Mouse (Mus musculus): ENCODE results near the gene Eps8.

Gene Eps8

DNA sequence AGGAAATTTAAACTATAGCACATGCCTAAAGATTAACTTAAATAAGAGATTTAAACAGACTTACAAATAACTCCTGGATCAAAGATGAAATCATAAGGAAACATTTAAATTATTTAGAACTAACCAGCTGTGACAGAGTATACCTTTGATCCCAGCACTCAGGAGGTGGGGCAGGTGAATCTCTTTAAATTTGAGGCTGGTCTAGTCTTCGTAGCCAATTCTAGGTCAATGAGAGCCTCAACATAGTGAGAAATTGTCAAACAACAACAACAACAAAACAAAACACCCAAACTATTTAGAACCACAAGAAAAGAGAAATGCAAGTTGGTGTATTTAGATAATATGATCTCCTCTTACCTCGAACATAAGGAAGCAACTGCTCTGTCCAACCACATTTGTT, at the start of gene Eps8:
TSS of gene Eps8 (minus strand) at position 101 of the 400 bp plus-strand sequence.
- in situ Hi-C loops (cut with MboI, MseI), result no loop called here

DNA sequence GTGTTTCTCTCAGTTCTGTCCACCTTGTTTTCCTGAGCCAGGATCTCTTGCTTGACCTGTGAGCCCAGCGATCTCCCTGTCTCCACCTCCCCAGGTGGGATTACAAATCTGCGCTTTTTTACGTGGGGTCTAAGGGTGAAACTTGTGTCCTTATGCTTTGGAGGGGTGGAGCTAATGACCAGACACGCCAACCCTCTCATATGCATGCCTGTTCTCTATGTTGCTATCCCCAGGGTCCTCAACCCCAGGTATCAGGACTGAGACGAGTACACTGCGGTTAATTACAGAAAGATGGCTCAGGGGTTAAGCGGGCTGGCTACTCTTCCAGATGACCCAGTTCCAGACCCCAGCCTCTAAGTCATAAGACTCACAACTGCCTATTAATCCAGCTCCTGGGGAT, 48.8 kb upstream of the Eps8 start:
- in situ Hi-C loops (cut with MboI, MseI), result loop anchor here (25.0 kb wide), 1 partner anchor 491 kb away; no protein-coding TSS in a partner anchor

DNA sequence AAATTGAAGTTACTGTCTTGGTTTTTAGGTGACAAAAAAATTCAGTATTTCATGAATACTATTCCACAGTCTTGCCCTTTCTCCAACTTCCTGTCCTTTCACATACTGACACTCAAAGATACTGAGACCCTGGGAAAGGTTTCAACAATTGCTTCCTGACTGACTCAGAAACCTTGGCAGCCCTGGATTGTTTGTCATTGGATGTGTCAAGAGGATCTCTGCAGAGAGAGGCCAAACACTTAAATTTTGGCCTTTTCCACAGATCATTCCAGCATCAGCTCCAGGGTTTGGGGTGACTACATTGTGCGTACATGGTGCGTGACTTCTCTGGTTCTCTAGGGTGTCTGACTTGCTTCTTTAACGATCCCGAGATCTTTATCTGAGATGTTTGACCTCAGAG, 48.2 kb upstream of the Eps8 start:
- in situ Hi-C loops (cut with MboI, MseI), result loop anchor here (25.0 kb wide), 1 partner anchor 491 kb away; no protein-coding TSS in a partner anchor

DNA sequence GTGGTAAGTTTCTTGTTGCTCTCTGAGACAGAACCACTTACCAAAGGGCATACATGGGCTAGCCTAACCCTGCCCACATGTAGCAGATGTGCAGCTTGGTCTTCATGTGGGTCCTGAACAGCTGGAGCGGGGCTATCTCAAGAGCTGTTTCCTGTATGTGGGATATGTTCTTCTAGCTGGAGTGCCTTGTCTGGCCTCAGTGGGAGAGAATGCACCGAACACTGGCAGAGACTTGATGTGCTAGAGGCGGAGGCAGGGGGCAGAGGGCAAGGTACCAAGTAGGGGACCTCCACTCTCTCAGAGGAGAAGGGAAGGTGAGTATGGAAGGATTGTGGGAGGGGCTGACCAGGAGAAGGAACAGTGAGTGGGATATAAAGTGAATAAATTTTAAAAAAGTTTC, 47.5 kb upstream of the Eps8 start:
- in situ Hi-C loops (cut with MboI, MseI), result loop anchor here (25.0 kb wide), 1 partner anchor 490 kb away; no protein-coding TSS in a partner anchor

DNA sequence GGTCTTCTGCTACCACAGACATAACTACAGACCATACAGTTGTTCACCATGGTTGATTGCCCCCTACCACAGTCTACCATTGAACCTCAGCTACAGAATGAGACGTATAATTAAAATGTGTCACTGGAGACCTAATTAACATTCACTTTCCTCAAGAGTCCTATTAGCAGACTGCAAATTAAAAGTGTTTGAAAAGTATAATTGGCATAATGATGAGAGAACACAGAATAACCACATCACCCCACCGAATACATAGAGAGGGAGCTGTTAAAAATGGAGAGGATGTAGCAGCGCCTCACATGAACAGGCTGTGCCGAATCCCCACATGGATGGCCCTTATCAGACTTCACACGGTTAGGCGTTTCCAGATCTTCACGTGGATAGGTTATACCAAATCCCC, 44.8 kb upstream of the Eps8 start:
- in situ Hi-C loops (cut with MboI, MseI), result no loop called here

DNA sequence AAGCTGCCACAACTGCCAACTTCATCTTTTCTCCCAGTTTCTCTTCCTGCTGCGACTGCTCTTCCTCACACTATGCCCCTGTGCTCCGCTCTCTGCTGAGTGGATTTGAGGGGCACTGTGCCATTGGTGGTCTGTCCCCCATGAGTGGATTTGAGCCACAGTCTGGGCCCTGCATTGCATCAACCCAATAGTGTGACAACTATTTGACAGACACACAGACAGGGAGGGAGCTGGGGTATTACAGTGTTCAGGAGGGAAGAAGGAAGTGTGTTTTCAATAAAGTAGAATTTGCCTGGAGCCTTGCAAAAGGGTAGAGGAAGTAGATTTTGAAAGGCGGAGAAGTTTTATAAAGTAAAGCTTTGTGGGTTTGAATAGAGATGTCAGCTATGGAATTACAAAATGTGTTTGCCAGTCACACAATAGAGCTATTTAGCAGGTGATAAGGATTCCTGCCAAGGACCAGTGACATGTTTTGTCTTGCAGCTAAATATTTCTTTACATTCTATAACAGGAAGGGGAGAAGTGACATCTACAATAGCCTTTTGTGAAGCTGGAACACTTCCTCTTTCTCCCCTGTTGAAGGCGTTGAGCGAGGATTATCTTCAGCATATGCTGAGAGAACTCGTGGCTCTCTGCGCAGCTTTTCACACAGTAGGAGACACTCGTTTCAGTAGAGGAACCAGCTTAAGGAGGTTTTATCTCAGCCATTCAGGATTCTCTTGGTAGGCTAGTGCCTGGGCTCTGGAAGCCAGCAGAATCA, 41.9 kb upstream of the Eps8 start:
- in situ Hi-C loops (cut with MboI, MseI), result no loop called here

DNA sequence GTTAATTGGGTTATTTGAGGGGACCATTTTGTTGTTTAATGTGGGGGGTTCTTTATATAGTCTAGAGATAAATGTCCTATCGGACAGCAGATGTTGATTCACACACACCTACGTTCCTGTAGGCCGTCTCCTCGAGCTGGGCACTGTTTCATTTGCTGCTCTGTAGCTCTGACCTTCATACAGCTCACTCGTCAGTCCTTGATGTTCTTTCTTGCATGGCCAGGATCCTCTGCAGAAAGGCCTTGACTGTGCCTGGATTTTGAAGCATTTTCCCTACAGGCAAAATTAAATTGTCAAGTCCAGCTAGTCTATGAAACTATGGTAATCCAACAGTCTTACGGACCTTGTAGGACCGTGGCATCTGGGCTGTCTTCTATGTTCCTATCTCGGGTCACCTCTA, 40.4 kb upstream of the Eps8 start:
- in situ Hi-C loops (cut with MboI, MseI), result no loop called here

DNA sequence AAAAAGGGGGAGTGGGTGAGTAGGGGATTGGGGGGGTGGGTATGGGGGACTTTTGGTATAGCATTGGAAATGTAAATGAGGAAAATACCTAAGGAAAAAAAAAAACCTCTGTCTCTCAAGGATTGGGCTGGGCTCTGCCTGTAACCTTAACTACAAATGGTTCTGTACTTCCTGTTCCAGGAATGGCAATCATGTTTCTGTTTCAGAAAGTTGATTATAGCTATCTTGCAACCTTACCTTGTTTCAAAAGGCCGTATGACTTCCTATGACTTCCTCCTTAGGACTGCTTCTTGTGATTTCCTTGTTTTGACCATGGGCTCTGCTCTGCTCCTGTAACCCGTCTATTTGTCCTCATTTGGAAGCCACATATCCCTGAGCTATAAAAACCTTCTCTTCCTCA, 39.6 kb upstream of the Eps8 start:
- in situ Hi-C loops (cut with MboI, MseI), result no loop called here

DNA sequence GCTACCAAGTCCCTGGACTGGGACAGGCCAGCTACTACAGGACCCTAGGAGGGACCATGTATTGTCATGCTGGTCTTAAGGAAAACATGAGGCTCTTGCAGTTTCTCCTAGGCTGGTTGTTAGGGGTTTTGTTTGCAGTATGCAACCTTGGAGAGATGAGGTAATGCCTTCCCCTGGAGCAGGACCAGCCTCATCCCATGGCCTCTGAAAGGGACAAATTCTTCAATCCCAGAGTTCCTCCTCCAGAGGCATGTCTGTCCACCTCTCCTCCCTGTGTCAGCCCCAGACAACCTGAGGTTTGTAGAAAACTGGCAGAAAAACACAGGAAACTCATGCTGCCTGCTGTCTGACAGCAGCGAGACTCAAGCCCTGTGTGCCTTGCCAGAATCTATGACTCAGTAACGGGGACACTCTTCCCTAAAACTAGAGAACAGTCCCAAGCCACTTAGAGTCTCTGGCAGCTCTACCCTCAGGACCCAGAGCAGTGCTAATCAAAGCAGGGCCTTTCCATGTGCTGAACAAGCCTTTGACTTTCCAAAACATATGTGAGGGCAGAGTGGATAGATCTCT, 36.0 kb upstream of the Eps8 start:
- in situ Hi-C loops (cut with MboI, MseI), result no loop called here

DNA sequence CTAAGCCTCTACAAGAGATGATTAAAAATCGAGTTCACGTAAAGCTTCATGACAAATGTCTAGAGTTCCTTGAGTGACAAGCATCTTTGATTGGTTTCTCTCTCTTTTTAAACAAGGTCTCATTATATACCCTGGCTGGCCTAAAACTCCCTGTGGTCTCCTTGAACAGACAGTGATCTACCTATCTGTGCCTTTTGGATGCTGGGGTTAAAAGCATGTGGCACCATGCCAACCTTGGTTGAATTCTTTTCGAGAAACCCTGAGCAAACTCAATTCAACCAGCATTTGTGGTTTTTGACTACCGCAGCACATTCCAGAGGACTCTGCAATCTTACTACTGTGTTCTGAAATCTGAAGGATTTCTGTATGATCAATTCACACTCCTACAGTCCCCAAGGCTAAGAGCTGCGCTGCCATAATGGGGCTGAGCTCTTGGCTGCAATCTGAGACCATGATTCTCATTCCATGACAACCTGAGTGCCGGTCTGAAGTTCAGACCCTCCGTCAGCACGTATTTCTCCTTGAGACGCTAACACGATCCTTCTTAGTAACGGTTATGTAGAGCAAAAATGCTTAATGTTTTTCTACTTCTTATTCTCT, 33.9 kb upstream of the Eps8 start:
- in situ Hi-C loops (cut with MboI, MseI), result no loop called here

DNA sequence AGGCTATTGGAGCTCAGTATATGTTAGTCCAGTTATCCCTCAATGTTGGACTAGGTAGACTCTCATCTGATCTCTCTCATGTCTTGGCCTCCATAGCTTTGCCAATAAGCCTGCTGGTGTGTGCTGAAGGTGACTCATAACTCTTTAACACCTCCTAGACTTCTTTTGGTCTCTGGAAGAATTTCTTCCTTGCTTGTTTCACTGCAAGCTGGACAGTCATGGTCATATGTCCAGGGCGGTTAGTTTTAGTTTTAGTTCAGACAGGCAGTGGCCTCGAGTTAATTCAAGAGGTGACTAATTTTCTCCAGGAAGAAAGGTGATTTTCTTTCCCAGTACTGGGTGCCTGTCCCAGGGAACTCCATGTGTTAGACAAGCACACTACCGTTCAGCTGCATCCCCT, 33.4 kb upstream of the Eps8 start:
- in situ Hi-C loops (cut with MboI, MseI), result no loop called here

DNA sequence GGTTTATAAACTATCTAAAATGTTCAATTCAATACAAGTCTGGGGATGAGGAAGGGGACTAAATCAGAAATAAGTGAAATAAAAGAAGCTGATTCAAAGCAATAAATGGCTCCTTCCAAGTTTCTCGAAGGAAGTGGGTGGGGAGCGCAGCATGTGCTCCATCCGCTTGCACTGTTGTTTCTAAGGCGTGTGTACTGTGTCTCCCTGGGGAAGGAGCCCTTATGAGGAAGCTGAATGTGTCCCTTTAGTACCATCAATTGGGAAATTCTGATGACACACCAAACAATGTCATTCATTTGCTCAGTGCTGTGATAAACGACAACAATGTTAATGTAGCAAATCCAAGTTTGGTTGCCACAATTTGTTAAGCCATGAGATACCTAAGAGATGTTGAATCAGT, 33.0 kb upstream of the Eps8 start:
- in situ Hi-C loops (cut with MboI, MseI), result no loop called here

DNA sequence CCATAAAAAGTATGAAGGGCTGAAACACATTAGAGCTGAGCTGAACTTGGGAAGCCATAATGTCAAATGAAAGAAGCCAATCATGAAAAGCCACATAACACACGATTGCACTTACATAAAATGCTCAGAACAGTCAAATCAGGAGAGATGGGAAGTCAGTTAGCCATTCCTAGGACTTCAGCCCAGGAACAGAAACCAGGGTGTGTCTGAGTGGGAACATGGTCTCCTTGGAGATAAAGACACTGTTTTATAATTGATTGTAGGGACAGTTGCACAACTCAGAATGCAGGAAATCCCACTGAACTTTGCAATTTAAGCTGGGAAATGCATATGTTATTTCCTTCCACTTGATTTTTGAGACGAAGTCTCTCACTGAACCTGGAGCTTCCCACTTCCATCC, 28.0 kb upstream of the Eps8 start:
- in situ Hi-C loops (cut with MboI, MseI), result no loop called here

DNA sequence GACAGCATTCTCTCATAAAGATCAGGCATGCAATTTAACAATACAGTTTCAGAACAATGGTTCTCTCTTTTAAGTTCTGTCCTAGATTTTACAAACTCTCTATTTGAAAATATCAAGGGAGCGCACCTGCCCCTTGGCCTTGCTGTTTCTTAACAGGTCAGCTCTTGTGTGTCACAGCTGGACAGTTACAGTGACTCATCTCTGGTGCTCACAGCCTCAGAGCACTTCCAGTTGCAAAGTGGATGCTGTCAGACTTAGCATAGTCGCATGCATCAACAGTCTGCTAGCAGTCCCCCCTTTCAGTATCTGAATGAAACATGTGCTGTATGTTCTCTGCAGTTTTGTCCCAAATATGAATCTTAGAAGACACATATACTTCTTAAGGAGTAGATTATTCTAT, 26.3 kb upstream of the Eps8 start:
- in situ Hi-C loops (cut with MboI, MseI), result no loop called here

DNA sequence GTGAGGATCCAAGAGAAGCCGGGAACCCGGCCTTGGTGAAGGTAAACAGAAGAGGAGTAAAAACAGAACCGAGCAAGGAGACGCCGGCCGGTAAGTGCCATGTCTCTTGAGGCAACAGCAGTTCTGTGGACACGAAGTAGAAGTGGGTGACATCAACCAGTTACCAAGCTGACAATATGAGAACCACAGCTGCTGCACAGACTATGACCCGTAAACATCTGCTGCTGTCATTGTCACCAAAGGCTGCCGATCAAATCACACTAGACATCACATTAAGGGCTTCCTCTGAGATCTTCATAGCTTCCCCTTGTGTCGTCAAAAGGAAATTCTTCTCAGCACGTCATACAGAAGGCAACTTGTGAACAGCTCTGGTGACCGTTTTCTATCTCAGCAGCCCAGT, 21.9 kb upstream of the Eps8 start:
- in situ Hi-C loops (cut with MboI, MseI), result no loop called here

DNA sequence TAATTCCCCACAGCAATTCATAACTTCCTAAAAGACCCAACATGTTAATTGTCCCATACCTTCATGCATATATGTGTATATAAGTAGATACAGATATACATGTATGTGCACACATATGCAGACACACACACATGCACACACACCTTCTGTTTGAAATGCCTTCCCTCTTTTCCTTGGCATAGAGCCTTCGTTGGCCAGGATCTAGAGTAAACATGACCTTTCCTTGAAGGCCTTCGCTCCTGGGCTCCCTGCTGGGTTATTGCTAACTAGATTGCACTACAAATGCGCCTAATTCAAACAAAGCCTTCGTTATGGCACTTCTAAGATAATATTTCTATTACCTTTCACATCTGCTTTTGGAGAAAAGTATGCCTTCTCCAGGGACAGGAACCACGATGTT, 20.9 kb upstream of the Eps8 start:
- in situ Hi-C loops (cut with MboI, MseI), result no loop called here

DNA sequence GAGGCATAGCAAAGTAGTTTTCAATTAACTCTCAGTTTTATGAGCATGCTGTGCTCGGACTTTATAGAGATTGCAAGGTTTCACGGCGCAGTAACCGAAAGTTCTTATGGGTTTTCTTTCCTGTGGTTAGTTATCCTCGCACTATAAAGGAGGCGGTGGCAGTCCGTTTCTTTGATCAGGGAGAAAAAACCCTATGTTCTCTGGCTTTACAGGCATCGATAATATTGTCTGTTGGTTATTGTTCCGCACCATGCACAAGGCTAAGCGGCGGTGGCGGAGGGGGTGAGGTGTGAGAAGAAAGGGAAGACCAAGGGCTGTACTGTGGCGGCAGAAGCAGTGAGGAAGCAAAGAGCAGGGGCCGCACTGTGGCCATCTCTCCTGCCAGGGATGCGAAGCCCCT, 18.6 kb upstream of the Eps8 start:
- in situ Hi-C loops (cut with MboI, MseI), result no loop called here

DNA sequence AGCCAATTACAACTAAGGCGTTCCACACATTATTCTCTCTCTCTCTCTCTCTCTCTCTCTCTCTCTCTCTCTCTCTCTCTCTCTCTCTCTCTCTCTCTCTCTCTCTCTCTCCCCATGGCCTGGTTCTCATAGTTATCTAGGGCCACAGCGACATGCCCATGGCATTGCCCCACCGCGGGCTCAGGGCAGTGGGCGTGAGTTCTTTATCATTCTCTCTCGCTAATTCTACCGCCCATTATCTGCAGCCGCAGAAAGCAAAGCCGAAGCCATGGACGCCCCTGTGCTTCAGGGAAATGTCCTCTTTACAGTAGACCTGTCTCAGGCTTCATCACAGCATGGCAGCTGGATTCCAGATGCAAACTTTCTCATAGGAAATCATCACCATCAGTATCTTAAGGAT, 16.9 kb upstream of the Eps8 start:
- in situ Hi-C loops (cut with MboI, MseI), result no loop called here

DNA sequence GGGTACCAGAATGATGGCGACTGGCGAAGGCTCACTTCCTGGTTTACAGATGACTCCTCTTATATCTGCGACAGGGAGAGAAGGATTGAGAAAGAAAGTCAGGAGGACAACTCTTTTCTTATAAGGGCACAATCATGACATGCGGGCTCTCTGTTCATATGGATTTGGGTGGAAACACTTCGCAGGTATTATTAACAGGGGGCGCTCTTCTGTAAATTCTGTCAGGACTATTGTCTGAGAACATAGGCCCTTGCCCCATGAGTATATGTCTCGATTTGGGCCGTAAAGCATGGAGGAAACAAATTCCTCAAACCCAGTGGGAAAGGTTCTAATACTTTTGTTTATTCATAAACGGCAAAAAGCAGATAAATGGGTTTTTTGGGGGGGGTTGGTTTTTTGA, 16.1 kb upstream of the Eps8 start:
- in situ Hi-C loops (cut with MboI, MseI), result no loop called here

DNA sequence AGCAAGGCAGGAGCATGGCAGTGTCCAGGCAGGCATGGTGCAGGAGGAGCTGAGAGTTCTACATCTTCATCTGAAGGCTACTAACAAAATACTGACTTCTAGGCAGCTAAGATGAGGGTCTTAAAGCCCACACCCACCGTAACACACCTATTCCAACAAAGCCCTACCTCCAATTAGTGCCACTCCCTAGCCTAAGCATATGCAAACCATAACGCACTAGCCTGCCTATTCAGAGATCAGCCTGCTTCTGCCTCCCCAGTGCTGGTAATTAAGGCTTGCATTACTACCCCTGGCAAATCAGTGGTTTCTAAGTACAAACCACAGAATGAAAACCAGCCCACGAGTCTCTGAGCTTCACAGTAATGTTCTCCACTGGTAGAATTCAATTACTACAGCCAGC, 15.2 kb upstream of the Eps8 start:
- in situ Hi-C loops (cut with MboI, MseI), result no loop called here

DNA sequence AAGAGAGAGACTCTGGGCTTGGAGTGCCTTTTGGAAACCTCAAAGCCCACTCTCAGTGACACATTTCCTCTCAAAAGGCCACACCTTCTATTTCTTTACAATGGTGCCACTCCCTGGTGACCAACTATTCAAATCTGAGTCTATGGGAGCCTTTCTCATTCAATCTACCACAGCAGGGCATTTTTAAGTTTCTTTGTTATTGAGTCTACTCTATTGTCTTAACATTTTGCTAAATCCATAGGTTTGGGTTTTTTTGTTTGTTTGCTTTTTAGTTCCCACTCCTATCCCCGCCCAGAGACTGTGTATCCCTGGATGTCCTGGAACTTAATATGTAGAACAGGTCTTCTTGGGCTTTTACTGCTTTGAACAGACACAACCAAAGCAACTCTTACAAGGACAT, 14.8 kb upstream of the Eps8 start:
- in situ Hi-C loops (cut with MboI, MseI), result no loop called here

DNA sequence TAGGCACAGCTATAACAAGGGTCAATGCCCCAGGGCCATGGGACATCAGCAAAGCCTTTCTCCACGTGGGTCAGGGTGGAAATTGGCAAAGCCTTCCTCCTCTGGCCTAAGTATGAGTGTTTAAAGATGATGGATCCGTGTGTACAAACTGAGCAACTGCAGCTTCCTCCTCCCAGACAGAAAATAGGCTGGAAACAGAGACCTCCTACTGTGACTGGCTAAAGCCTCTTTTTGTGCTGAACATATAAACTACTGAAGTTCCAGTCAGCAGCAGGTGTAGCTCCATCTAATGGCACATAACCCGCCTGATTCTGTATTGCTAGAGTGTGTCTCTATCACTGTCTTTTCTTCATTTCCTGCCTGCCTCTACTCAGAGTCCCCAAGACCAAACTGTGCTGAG, 13.7 kb upstream of the Eps8 start:
- in situ Hi-C loops (cut with MboI, MseI), result no loop called here

DNA sequence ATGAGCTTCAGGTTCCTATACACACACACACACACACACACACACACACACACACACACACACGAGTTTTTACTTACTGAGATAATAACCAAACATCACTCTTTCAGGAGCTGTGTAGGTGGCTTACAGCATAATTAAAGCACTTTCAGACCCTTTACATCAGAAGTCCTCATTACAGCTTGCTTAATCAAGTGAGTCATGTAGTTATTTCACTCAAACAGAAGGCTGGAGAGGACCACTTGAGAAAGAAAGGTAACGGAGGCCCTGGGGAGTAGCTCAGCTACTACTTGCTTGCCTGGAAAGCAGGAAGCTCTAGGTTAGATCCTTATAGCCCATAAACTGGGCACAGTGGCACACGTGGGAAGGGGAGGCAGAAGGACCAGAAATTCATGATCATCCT, 13.0 kb upstream of the Eps8 start:
- in situ Hi-C loops (cut with MboI, MseI), result no loop called here
